Comparison of ENCODE assay signal across 8 mouse cellular contexts in the genomic region with DNA sequence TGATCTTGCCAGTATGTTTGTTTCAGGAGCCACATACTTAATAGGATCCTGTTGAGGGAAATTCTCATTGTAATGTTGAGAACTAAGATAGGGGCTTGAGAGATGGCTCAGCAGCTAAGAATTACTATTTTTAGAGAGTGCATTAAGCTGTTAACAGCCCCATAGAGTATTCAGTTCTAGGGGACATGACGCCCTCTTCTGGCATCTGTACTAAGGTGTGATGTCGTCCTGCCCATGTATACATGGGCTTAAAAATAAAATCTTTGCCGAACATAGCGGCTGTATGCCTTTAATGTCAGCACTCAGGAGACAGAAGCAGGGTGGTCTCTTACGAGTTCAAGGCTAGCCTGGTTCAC. TPM values are rescaled to one million over a fixed set of nuclear protein-coding genes. Genes with fewer than 3 reads are reported as not detected.
A peak's percentile ranks its signal among the peaks of the same experiment; 100 is the strongest.
DNase-seq lines count a peak whose midpoint lies in the region; ATAC-seq and TF ChIP-seq lines count a peak whose summit lies in the region.

No protein-coding gene starts in this region.

- TF ChIP-seq POLR2A in kidney, adult 2 months (IDR thresholded peaks at IDR 0.05; ENCODE audit: low read depth, low read length), result no peak
- TF ChIP-seq POLR2A in brain, embryonic 14.5 days (IDR thresholded peaks at IDR 0.05; ENCODE audit: borderline replicate concordance, extremely low read depth, insufficient read depth, insufficient read length, poor library complexity, severe bottlenecking), result no peak

- TF ChIP-seq CTCF in kidney, adult 2 months (conservative IDR thresholded peaks at IDR 0.05; ENCODE audit: insufficient read depth, insufficient read length, low read depth, low read length), result no peak
- peak; percentile 16; the same call in 1 of the 2 replicates for TF ChIP-seq CTCF in brain, embryonic 14.5 days (IDR thresholded peaks at IDR 0.05; ENCODE audit: borderline replicate concordance, extremely low read depth, insufficient read depth, insufficient read length)
- peak; percentile 54 for TF ChIP-seq CTCF in hindbrain, postnatal 0 days (IDR thresholded peaks at IDR 0.05; ENCODE audit: low read depth)

- DNase-seq in kidney, adult 2 months, result no peak
- DNase-seq in kidney, adult 8-10 months, result no peak
- no peak for DNase-seq in brain, embryonic 14.5 days (ENCODE audit: low read depth)
- DNase-seq in hindbrain, postnatal 0 days (ENCODE audit: low spot score), result no peak
- DNase-seq in cerebellum, postnatal 4 days (ENCODE audit: low spot score in 2 of 2), result no peak
- no peak for DNase-seq in right cerebral cortex, postnatal 36 days (ENCODE audit: low spot score in 2 of 2)
- no peak for DNase-seq in adrenal gland, postnatal 14 days

- H3K4me3 ChIP-seq in kidney, adult 2 months (ENCODE audit: insufficient read depth, low read depth, low read length), result peak overlapping the region; percentile 49; the same call in 1 of the 2 replicates
- H3K4me3 ChIP-seq in hindbrain, postnatal 0 days (ENCODE audit: low read length), result peak overlapping the region; percentile 94
- H3K4me3 ChIP-seq in midbrain, embryonic 15.5 days, result peak overlapping the region; percentile 93

- H3K4me2 ChIP-seq in hindbrain, postnatal 0 days (ENCODE audit: low read depth, low read length), result peak overlapping the region; percentile 69
- peak overlapping the region; percentile 56 for H3K4me2 ChIP-seq in midbrain, embryonic 15.5 days

- H3K27ac ChIP-seq in kidney, adult 2 months (ENCODE audit: insufficient read depth, low read depth, low read length), result no peak overlapping the region
- no peak overlapping the region for H3K27ac ChIP-seq in hindbrain, postnatal 0 days
- no peak overlapping the region for H3K27ac ChIP-seq in midbrain, embryonic 15.5 days

- 7% methylated on average over 5 of the region's 5 CpGs for WGBS in kidney, adult 2 months
- WGBS in hindbrain, postnatal 0 days, result under 1% methylated on average over 5 of the region's 5 CpGs
- WGBS in midbrain, embryonic 15.5 days, result 6% methylated on average over 5 of the region's 5 CpGs

- H3K27me3 ChIP-seq in kidney, adult 2 months (replicated peaks; ENCODE audit: control insufficient read depth, insufficient read depth, low read length), result no peaks in the 10 kb centered on the region
- no peaks in the 10 kb centered on the region for H3K27me3 ChIP-seq in hindbrain, postnatal 0 days (ENCODE audit: insufficient read depth, low read length)
- H3K27me3 ChIP-seq in midbrain, embryonic 15.5 days (replicated peaks), result no peaks in the 10 kb centered on the region

- H3K9ac ChIP-seq in hindbrain, postnatal 0 days (replicated peaks; ENCODE audit: low read length), result no peak overlapping the region
- H3K9ac ChIP-seq in midbrain, embryonic 15.5 days, result no peak overlapping the region

- no peaks in the 10 kb centered on the region for H3K9me3 ChIP-seq in hindbrain, postnatal 0 days (ENCODE audit: low read length)
- H3K9me3 ChIP-seq in midbrain, embryonic 15.5 days, result no peaks in the 10 kb centered on the region

- no peak; the same call in 1 of the 2 replicates for ATAC-seq in hindbrain, postnatal 0 days
- peak; percentile 55; the same call in 1 of the 2 replicates for ATAC-seq in midbrain, embryonic 15.5 days (replicated peaks)

- H3K4me1 ChIP-seq in kidney, adult 2 months (ENCODE audit: control insufficient read depth, insufficient read depth, low read length), result peaks cover 5% of the 10 kb centered on the region; the same call in 1 of the 2 replicates
- peaks cover 7% of the 10 kb centered on the region; the same call in 1 of the 2 replicates for H3K4me1 ChIP-seq in hindbrain, postnatal 0 days (ENCODE audit: insufficient read depth, low read length)
- peaks cover 17% of the 10 kb centered on the region for H3K4me1 ChIP-seq in midbrain, embryonic 15.5 days

- no peaks in the 10 kb centered on the region for H3K36me3 ChIP-seq in kidney, adult 2 months (ENCODE audit: control insufficient read depth, insufficient read depth, low read length)
- H3K36me3 ChIP-seq in hindbrain, postnatal 0 days (ENCODE audit: insufficient read depth, low read length), result peaks cover 5% of the 10 kb centered on the region; the same call in 1 of the 2 replicates
- 0 out of 2 replicates have a peak, but pooled peaks cover 4% of the 10 kb centered on the region for H3K36me3 ChIP-seq in midbrain, embryonic 15.5 days (replicated peaks)

RNA-seq across cellular contexts. Expression of gene Whamm, which starts 0.3 kb away (rescaled TPM):
- 14.1 and 16.0 TPM in 2 replicates for polyA plus RNA-seq in kidney, adult 2 months (2012; rRNA removed)
- 14.9 and 16.1 TPM in 2 replicates for polyA plus RNA-seq in brain, embryonic 14.5 days (2012; rRNA removed)
- 5.1 and 6.2 TPM in 2 replicates for total RNA-seq in hindbrain, postnatal 0 days (2014; rRNA removed)
- polyA plus RNA-seq in hindbrain, postnatal 0 days (2015; fragmentation: Nextera tagmentation; extraction: Ambion mirVana), result 6.9 and 7.0 TPM in 2 replicates
- 6.0 and 6.9 TPM in 2 replicates for polyA plus RNA-seq in midbrain, embryonic 15.5 days (2015; fragmentation: Nextera tagmentation; extraction: Ambion mirVana)
- 16.1 and 18.3 TPM in 2 replicates for total RNA-seq in adrenal gland, postnatal 14 days (2021)

RNA-seq across cellular contexts. Expression of gene Fsd2, which starts 4.0 kb away (rescaled TPM):
- polyA plus RNA-seq in kidney, adult 2 months (2012; rRNA removed), result 0.24 and 0.66 TPM in 2 replicates
- 0.14 and 0.18 TPM in 2 replicates for polyA plus RNA-seq in brain, embryonic 14.5 days (2012; rRNA removed)
- 0.18 and 0.31 TPM in 2 replicates for total RNA-seq in hindbrain, postnatal 0 days (2014; rRNA removed)
- 0.05 and 0.08 TPM in 2 replicates for polyA plus RNA-seq in hindbrain, postnatal 0 days (2015; fragmentation: Nextera tagmentation; extraction: Ambion mirVana)
- polyA plus RNA-seq in midbrain, embryonic 15.5 days (2015; fragmentation: Nextera tagmentation; extraction: Ambion mirVana), result 0.17 and 0.29 TPM in 2 replicates
- 1.3 and 2.0 TPM in 2 replicates for total RNA-seq in adrenal gland, postnatal 14 days (2021)
